Mouse (Mus musculus): ENCODE measurements around the gene Il15ra.

DNA sequence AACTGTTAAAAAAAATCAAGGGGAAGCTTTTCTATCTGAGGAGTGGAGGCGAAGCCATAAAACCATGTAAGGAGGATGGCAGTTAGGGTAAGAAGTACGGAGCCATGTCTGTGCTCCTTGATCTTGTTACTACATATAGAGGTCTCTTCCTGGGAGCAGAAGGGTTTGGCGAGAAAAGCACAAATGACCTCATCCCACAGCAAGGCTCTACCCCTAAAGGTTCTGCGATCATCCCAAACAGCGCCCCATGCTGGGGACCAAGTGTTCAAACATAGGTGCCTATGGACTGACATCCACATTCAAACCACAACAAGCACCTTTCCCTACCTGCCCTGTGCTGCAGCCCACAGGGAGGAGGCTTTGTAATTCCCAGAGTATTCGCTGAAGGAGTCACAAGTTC lies 40.7 kb upstream of the Il15ra start:
- TF ChIP-seq POLR2A (IDR thresholded peaks at IDR 0.05; ENCODE audit: low read depth, low read length) (no peak), CTCF (IDR thresholded peaks at IDR 0.05; ENCODE audit: extremely low read depth, insufficient read depth, insufficient read length, insufficient replicate concordance) (no peak)

All from spleen, adult 2 months (tissue).